Comparison of ENCODE assay signal across 7 mouse cellular contexts in the genomic region with DNA sequence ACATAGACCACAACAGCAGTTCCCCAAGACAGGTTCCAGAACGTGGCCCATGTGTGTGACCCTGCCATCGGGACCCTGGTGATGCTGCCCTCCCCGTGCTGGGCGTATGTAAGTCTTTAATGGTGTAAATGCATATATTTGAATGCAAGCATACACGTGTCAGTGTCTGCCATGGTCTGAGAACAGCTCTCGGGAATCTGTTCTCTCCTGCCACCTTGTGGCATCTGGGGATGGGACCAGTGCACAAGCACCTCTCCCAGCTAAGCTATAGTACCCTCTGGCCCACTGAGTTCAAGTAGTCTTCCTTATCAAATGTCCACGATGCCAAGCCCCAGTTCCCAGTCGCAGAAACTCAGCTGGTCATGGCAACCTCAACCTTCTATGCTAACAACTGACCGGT. TPM values are rescaled to one million over a fixed set of nuclear protein-coding genes. Genes with fewer than 3 reads are reported as not detected.
DNase-seq lines count a peak whose midpoint lies in the region; ATAC-seq and TF ChIP-seq lines count a peak whose summit lies in the region.

No protein-coding gene starts in this region.

- H3K36me3 ChIP-seq in G1E (replicated peaks) = peaks cover 91% of the 10 kb centered on the region

- DNase-seq in G1E (ENCODE audit: low spot score) (peak; percentile 43), adipocyte (ENCODE audit: low spot score) (peak; percentile 71)
- DNase-seq in embryo, embryonic 10.5 days (ENCODE audit: low spot score) = peak; percentile 80
- peak; percentile 69 to 76 for DNase-seq in heart, postnatal 10 days
- DNase-seq in kidney, postnatal 36 days = peak; percentile 52 to 82
- DNase-seq in lung, postnatal 36 days = peak; percentile 73
- peak; percentile 41 for DNase-seq in right cerebral cortex, postnatal 25 days

- H3K27me3 ChIP-seq in G1E (ENCODE audit: insufficient read depth, low read length) = no peaks in the 10 kb centered on the region

- ATAC-seq in G1E (ENCODE audit: extremely low read depth, insufficient number of reproducible peaks, low FRiP score, poor library complexity, severe bottlenecking) = peak; percentile 74

- no peaks in the 10 kb centered on the region for H3K4me1 ChIP-seq in G1E (ENCODE audit: insufficient read depth, low read depth, low read length)

- no peaks in the 10 kb centered on the region for H3K9me3 ChIP-seq in G1E (replicated peaks)

- no peak overlapping the region for H3K4me3 ChIP-seq in G1E (ENCODE audit: low read depth, low read length)

- intact Hi-C loops in heart, postnatal 10 days (cut with DNase I) = loop anchor here (1.0 to 2.0 kb wide), 2 partner anchors 52 to 72 kb away; no protein-coding TSS in a partner anchor

- TF ChIP-seq CTCF in G1E (IDR thresholded peaks at IDR 0.05; ENCODE audit: low read depth, low read length) = peak; percentile 21; the same call in 1 of the 2 replicates

RNA-seq across cellular contexts. Expression of a gene that starts 19.3 kb away (rescaled TPM):
- 47.8 and 57.3 TPM in 2 replicates for total RNA-seq in G1E (2014; fragmentation: Nextera tagmentation)
- total RNA-seq in G1E (2017) = 8.1 and 8.3 TPM in 2 replicates
- 102 and 117 TPM in 2 replicates for polyA plus RNA-seq in G1E (2012)
- total RNA-seq in heart, postnatal 10 days (2021) = 10 to 100 TPM; 51.1 to 55.1 TPM
